Mouse (Mus musculus) cortical plate, adult 2 months (tissue): ENCODE measurements at regions not wholly inside any gene's neighbourhood (a gene's known extent, or its start where the extent isn't known, plus 50 kb on each side); places are given as distances from the start of the nearest gene placed in this dataset.

Experiments
- CTCF ChIP-seq: fragments of 200-500 bp; IDR thresholded peaks from 2 replicates; pipeline ENCODE4 v1.5.1; 2011; ENCODE audit warnings: mild to moderate bottlenecking, control low read depth, low read length; ENCODE audit not compliant: insufficient read depth; ENCODE audit errors: extremely low read depth
- POLR2A ChIP-seq: fragments of 200-500 bp; IDR thresholded peaks from 2 replicates; pipeline ENCODE4 v1.6.1; 2011; ENCODE audit warnings: mild to moderate bottlenecking, low read length, control low read depth; ENCODE audit not compliant: insufficient read depth; ENCODE audit errors: extremely low read depth

DNA sequence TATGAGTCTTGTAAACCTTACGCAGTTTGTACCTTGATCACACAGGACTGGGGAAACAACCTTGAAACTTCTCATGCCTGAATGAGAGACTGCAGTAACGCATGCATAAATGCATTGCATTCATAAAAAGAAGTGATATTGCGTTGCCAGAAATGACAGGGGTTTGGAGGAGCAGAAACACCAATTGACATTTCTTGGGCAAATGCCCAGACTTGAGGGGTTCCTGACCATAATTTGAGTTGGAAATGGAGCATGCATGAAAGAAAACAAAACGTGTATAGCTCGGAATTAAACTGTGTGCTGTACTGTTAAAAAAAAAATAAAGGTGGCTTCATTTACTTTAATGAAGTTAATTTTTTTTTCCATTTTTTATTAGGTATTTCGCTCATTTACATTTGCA lies 122.4 kb upstream of the Rmdn2 start:
- TF ChIP-seq CTCF (no peak), POLR2A (no peak)
